Mouse (Mus musculus) liver, embryonic 15.5 days (tissue): ENCODE results near the gene Fbxo3. TPM values are rescaled to one million over a fixed set of nuclear protein-coding genes. Genes with fewer than 3 reads are reported as not detected.

Source experiments
- ATAC-seq: fragments of 200-750 bp; cut with Nextera tagmentation; 2 replicates; pipeline ENCODE4 v1.8.0; 2017; ENCODE audit warnings: moderate number of reproducible peaks, mild to moderate bottlenecking, moderate library complexity; ENCODE audit not compliant: insufficient read depth
- H3K27ac ChIP-seq: fragments of 300-500 bp; sonication (generic); replicated peaks from 2 replicates; pipeline ENCODE4 v1.5.1; 2015; ENCODE audit warnings: mild to moderate bottlenecking, inconsistent platforms
- H3K27me3 ChIP-seq: fragments of 300-500 bp; sonication (generic); 2 replicates; pipeline ENCODE4 v1.6.1; 2015; ENCODE audit warnings: mild to moderate bottlenecking, inconsistent platforms
- H3K36me3 ChIP-seq: fragments of 300-500 bp; sonication (generic); replicated peaks from 2 replicates; pipeline ENCODE4 v1.6.1; 2015; ENCODE audit warnings: moderate library complexity, mild to moderate bottlenecking, inconsistent platforms
- H3K4me1 ChIP-seq: fragments of 300-500 bp; sonication (generic); replicated peaks from 2 replicates; pipeline ENCODE4 v1.6.1; 2015; ENCODE audit warnings: inconsistent platforms
- H3K4me2 ChIP-seq: fragments of 300-500 bp; sonication (generic); 2 replicates; pipeline ENCODE4 v1.6.1; 2015; ENCODE audit warnings: moderate library complexity, mild to moderate bottlenecking, inconsistent platforms
- H3K4me3 ChIP-seq: fragments of 300-500 bp; sonication (generic); replicated peaks from 2 replicates; pipeline ENCODE4 v1.5.1; 2015; ENCODE audit warnings: mild to moderate bottlenecking, inconsistent platforms
- H3K9ac ChIP-seq: fragments of 300-500 bp; sonication (generic); 2 replicates; pipeline ENCODE4 v1.6.1; 2015; ENCODE audit warnings: moderate library complexity, mild to moderate bottlenecking, inconsistent platforms
- H3K9me3 ChIP-seq: fragments of 300-500 bp; sonication (generic); replicated peaks from 2 replicates; pipeline ENCODE4 v1.6.1; 2016; ENCODE audit warnings: inconsistent platforms
- WGBS: fragments of 180-500 bp; shearing (Covaris S2); methylation state at CpG from one replicate; pipeline ENCODE4 v1.1.7; 2015; ENCODE audit warnings: mixed read lengths; ENCODE audit not compliant: insufficient replicate concordance; 5-methylcytosine and 5-hydroxymethylcytosine counted together
- polyA plus RNA-seq: library from polyadenylated mRNA; unstranded; fragments of >200 nt; fragmentation: Nextera tagmentation; extraction: Ambion mirVana; gene quantifications from 2 replicates; pipeline ENCODE4 v1.2.1, GENCODE M21; 2015

Gene Fbxo3
- polyA plus RNA-seq, 1 experiment from 2014 or later = 46.4 TPM

- no peak overlapping the region for H3K9ac ChIP-seq
These were observed 10.7 kb downstream of the Fbxo3 start for GRCm38 (mm10) chr2:104038236-104038635.

GRCm38 (mm10) chr2:104041632-104042031 lies 14.1 kb downstream of the Fbxo3 start:
- Histone ChIP-seq H3K4me2 (no peak overlapping the region), H3K4me1 (peaks cover 28% of the 10 kb centered on the region), H3K9ac (no peak overlapping the region), H3K9me3 (no peaks in the 10 kb centered on the region), H3K36me3 (peaks cover 84% of the 10 kb centered on the region), H3K27ac (peak overlapping the region; percentile 8), H3K4me3 (no peak overlapping the region), H3K27me3 (no peaks in the 10 kb centered on the region)
- no peak for ATAC-seq
- WGBS = 66% methylated on average over 5 of the region's 5 CpGs

More at GRCm38 (mm10) chr2:104038236-104038635, 10.7 kb downstream of the Fbxo3 start:
- no peak overlapping the region for H3K4me3 ChIP-seq
- H3K27me3 ChIP-seq = no peaks in the 10 kb centered on the region
- peaks cover 88% of the 10 kb centered on the region for H3K36me3 ChIP-seq
- H3K4me1 ChIP-seq = peaks cover 19% of the 10 kb centered on the region; the same call in 1 of the 2 replicates
- H3K9me3 ChIP-seq = no peaks in the 10 kb centered on the region
- no peak overlapping the region for H3K27ac ChIP-seq
- no peak for ATAC-seq
- H3K4me2 ChIP-seq = no peak overlapping the region
- WGBS = 82% methylated on average over 2 of the region's 2 CpGs

- no peak overlapping the region for H3K4me2 ChIP-seq
- ATAC-seq = no peak
- peaks cover 28% of the 10 kb centered on the region for H3K4me1 ChIP-seq
These were observed 15.2 kb downstream of the Fbxo3 start for GRCm38 (mm10) chr2:104042766-104043165.

GRCm38 (mm10) chr2:104043624-104044478 lies 16.3 kb downstream of the Fbxo3 start:
- no peak overlapping the region for H3K4me3 ChIP-seq
- ATAC-seq = no peak
- H3K9ac ChIP-seq = no peak overlapping the region
- no peak overlapping the region for H3K4me2 ChIP-seq
- H3K27me3 ChIP-seq = no peaks in the 10 kb centered on the region
- 67% methylated on average over 5 of the region's 5 CpGs for WGBS
- no peaks in the 10 kb centered on the region for H3K9me3 ChIP-seq
- peaks cover 80% of the 10 kb centered on the region for H3K36me3 ChIP-seq
- peak overlapping the region; percentile 59 for H3K27ac ChIP-seq
- peaks cover 28% of the 10 kb centered on the region for H3K4me1 ChIP-seq

More at GRCm38 (mm10) chr2:104042766-104043165, 15.2 kb downstream of the Fbxo3 start:
- Histone ChIP-seq H3K27ac (no peak overlapping the region), H3K9me3 (no peaks in the 10 kb centered on the region), H3K27me3 (no peaks in the 10 kb centered on the region), H3K36me3 (peaks cover 79% of the 10 kb centered on the region), H3K9ac (no peak overlapping the region), H3K4me3 (no peak overlapping the region)
- 88% methylated on average over 15 of the region's 15 CpGs for WGBS

GRCm38 (mm10) chr2:104044479-104045080 lies 17.1 kb downstream of the Fbxo3 start:
- H3K4me1 ChIP-seq = peaks cover 28% of the 10 kb centered on the region
- peak overlapping the region; percentile 8; the same call in 1 of the 2 replicates for H3K9ac ChIP-seq
- no peak overlapping the region for H3K4me2 ChIP-seq
- no peak overlapping the region for H3K4me3 ChIP-seq
- H3K27ac ChIP-seq = peak overlapping the region; percentile 59
- peaks cover 78% of the 10 kb centered on the region for H3K36me3 ChIP-seq
- H3K9me3 ChIP-seq = no peaks in the 10 kb centered on the region
- 16% methylated on average over 1 of the region's 1 CpGs for WGBS
- ATAC-seq = peak; percentile 52
- H3K27me3 ChIP-seq = no peaks in the 10 kb centered on the region

- Histone ChIP-seq H3K4me2 (no peak overlapping the region), H3K36me3 (peaks cover 72% of the 10 kb centered on the region), H3K4me1 (peaks cover 6% of the 10 kb centered on the region; the same call in 1 of the 2 replicates), H3K27me3 (no peaks in the 10 kb centered on the region), H3K9me3 (no peaks in the 10 kb centered on the region), H3K4me3 (no peak overlapping the region), H3K27ac (0 out of 2 replicates have a peak overlapping the region, but pooled peaks have one; percentile 19), H3K9ac (no peak overlapping the region)
- no peak for ATAC-seq
- 87% methylated on average over 1 of the region's 1 CpGs for WGBS
These were observed 30.9 kb downstream of the Fbxo3 start for GRCm38 (mm10) chr2:104058381-104058780.

- Histone ChIP-seq H3K4me2 (no peak overlapping the region), H3K27me3 (no peaks in the 10 kb centered on the region), H3K4me3 (no peak overlapping the region), H3K27ac (no peak overlapping the region), H3K36me3 (peaks cover 69% of the 10 kb centered on the region), H3K9ac (no peak overlapping the region), H3K4me1 (peaks cover 11% of the 10 kb centered on the region), H3K9me3 (no peaks in the 10 kb centered on the region)
- 88% methylated on average over 4 of the region's 4 CpGs for WGBS
- no peak for ATAC-seq
These were observed 31.4 kb downstream of the Fbxo3 start for GRCm38 (mm10) chr2:104058954-104059353.

- Histone ChIP-seq H3K4me1 (peaks cover 18% of the 10 kb centered on the region), H3K4me2 (no peak overlapping the region), H3K9me3 (no peaks in the 10 kb centered on the region), H3K9ac (no peak overlapping the region), H3K4me3 (no peak overlapping the region), H3K27me3 (no peaks in the 10 kb centered on the region), H3K27ac (no peak overlapping the region), H3K36me3 (peaks cover 61% of the 10 kb centered on the region)
- ATAC-seq = no peak
- 88% methylated on average over 10 of the region's 10 CpGs for WGBS
These were observed 32.3 kb downstream of the Fbxo3 start for GRCm38 (mm10) chr2:104059786-104060185.

GRCm38 (mm10) chr2:104060996-104061395 lies 33.5 kb downstream of the Fbxo3 start:
- WGBS = 94% methylated on average over 6 of the region's 6 CpGs
- peaks cover 52% of the 10 kb centered on the region for H3K36me3 ChIP-seq
- H3K4me2 ChIP-seq = no peak overlapping the region
- 0 out of 2 replicates have a peak overlapping the region, but pooled peaks have one; percentile 38 for H3K27ac ChIP-seq
- no peaks in the 10 kb centered on the region for H3K27me3 ChIP-seq
- H3K9ac ChIP-seq = no peak overlapping the region
- H3K4me1 ChIP-seq = peaks cover 24% of the 10 kb centered on the region
- H3K4me3 ChIP-seq = no peak overlapping the region
- no peaks in the 10 kb centered on the region for H3K9me3 ChIP-seq
- ATAC-seq = no peak

GRCm38 (mm10) chr2:104062665-104063064 lies 35.1 kb downstream of the Fbxo3 start:
- ATAC-seq = no peak
- Histone ChIP-seq H3K27ac (no peak overlapping the region), H3K9me3 (no peaks in the 10 kb centered on the region), H3K27me3 (no peaks in the 10 kb centered on the region), H3K36me3 (peaks cover 50% of the 10 kb centered on the region), H3K4me1 (peaks cover 35% of the 10 kb centered on the region), H3K4me3 (no peak overlapping the region), H3K9ac (no peak overlapping the region), H3K4me2 (no peak overlapping the region)

- H3K4me1 ChIP-seq = peaks cover 45% of the 10 kb centered on the region
- no peak overlapping the region for H3K4me3 ChIP-seq
- peak overlapping the region; percentile 7; the same call in 1 of the 2 replicates for H3K27ac ChIP-seq
- H3K4me2 ChIP-seq = no peak overlapping the region
- no peaks in the 10 kb centered on the region for H3K27me3 ChIP-seq
- H3K36me3 ChIP-seq = peaks cover 39% of the 10 kb centered on the region
- H3K9me3 ChIP-seq = no peaks in the 10 kb centered on the region
- WGBS = 55% methylated on average over 2 of the region's 2 CpGs
- ATAC-seq = peak; percentile 58
- no peak overlapping the region for H3K9ac ChIP-seq
These were observed 36.6 kb downstream of the Fbxo3 start for GRCm38 (mm10) chr2:104064152-104064551.
